Mouse (Mus musculus) hindbrain, postnatal 0 days (tissue): ENCODE data around the gene Trim13. TPM values are rescaled to one million over a fixed set of nuclear protein-coding genes. Genes with fewer than 3 reads are reported as not detected.
"Not testable (repeated sequence)": the region's sequence is repeated elsewhere in the genome, so short reads cannot be mapped to it uniquely, and the experiment has no call there.

Experiments
- ATAC-seq: fragments of 200-750 bp; cut with Nextera tagmentation; 2 replicates; pipeline ENCODE4 v1.8.0; 2017; ENCODE audit warnings: mild to moderate bottlenecking, moderate TSS enrichment, moderate library complexity
- DNase-seq: peaks from one replicate; pipeline ENCODE4 v3.0.0-alpha.2; 2015; ENCODE audit warnings: low spot score
- H3K27ac ChIP-seq: fragments of 300-500 bp; sonication (generic); 2 replicates; pipeline ENCODE4 v1.5.1; 2014; ENCODE audit warnings: mild to moderate bottlenecking
- H3K27me3 ChIP-seq: fragments of 300-500 bp; sonication (generic); 2 replicates; pipeline ENCODE4 v1.6.1; 2014; ENCODE audit warnings: low read length, mixed read lengths; ENCODE audit not compliant: insufficient read depth
- H3K36me3 ChIP-seq: fragments of 300-500 bp; sonication (generic); 2 replicates; pipeline ENCODE4 v1.6.1; 2014; ENCODE audit warnings: low read length, mixed read lengths; ENCODE audit not compliant: insufficient read depth
- H3K4me1 ChIP-seq: fragments of 300-500 bp; sonication (generic); 2 replicates; pipeline ENCODE4 v1.6.1; 2014; ENCODE audit warnings: antibody characterized with exemption, low read length, mixed read lengths; ENCODE audit not compliant: insufficient read depth
- H3K4me2 ChIP-seq: fragments of 300-500 bp; sonication (generic); 2 replicates; pipeline ENCODE4 v1.6.1; 2014; ENCODE audit warnings: low read depth, mild to moderate bottlenecking, low read length, moderate library complexity, mixed read lengths
- H3K4me3 ChIP-seq: fragments of 300-500 bp; sonication (generic); 2 replicates; pipeline ENCODE4 v1.5.1; 2014; ENCODE audit warnings: low read length
- H3K9ac ChIP-seq: fragments of 300-500 bp; sonication (generic); replicated peaks from 2 replicates; pipeline ENCODE4 v1.6.1; 2014; ENCODE audit warnings: mild to moderate bottlenecking, low read length, moderate library complexity, mixed read lengths
- H3K9me3 ChIP-seq: fragments of 300-500 bp; sonication (generic); 2 replicates; pipeline ENCODE4 v1.6.1; 2016; ENCODE audit warnings: low read length, mixed read lengths
- CTCF ChIP-seq: IDR thresholded peaks from 2 replicates; pipeline ENCODE4 v1.5.1; 2016; ENCODE audit warnings: antibody characterized with exemption, control low read depth, low read depth
- WGBS: fragments of 180-500 bp; shearing (Covaris S2); extraction: QIAGEN DNeasy Blood & Tissue Kit; methylation state at CpG from one replicate; pipeline ENCODE4 v1.1.7; 2014; 5-methylcytosine and 5-hydroxymethylcytosine counted together
- polyA plus RNA-seq: library from polyadenylated mRNA; unstranded; fragments of >200 nt; fragmentation: Nextera tagmentation; extraction: Ambion mirVana; gene quantifications from 2 replicates; pipeline ENCODE4 v1.2.1, GENCODE M21; 2015
- total RNA-seq: library from RNA; depleted of rRNA; stranded (reverse); fragments of >200 nt; gene quantifications from 2 replicates; pipeline ENCODE4 v1.2.3, GENCODE M21; 2014; rRNA removed

Trim13 gene
- total RNA-seq = 8.5 and 13.1 TPM in 2 replicates
- polyA plus RNA-seq = 28.1 and 28.6 TPM in 2 replicates

GRCm38 (mm10) chr14:61597968-61598367 lies at the start of gene Trim13:
Gene Trim13, plus strand, starts transcription at chr14:61598247.
- Histone ChIP-seq H3K4me3 (peak within 1 kb of the TSS; percentile 80), H3K36me3 (no peaks in the 10 kb centered on the region), H3K27ac (no peak within 1 kb of the TSS), H3K9me3 (no peaks in the 10 kb centered on the region), H3K27me3 (no peaks in the 10 kb centered on the region), H3K4me2 (peak within 1 kb of the TSS; percentile 69), H3K4me1 (peaks cover 3% of the 10 kb centered on the region; the same call in 1 of the 2 replicates), H3K9ac (no peak within 1 kb of the TSS)
- 62% methylated on average over 5 of the region's 5 CpGs for WGBS
- DNase-seq (no peak), ATAC-seq (no peak)
- no peak for TF ChIP-seq CTCF

- TF ChIP-seq CTCF = no peak
- Histone ChIP-seq H3K4me1 (no peaks in the 10 kb centered on the region), H3K27ac (no peak overlapping the region), H3K4me3 (no peak overlapping the region), H3K36me3 (peaks cover 4% of the 10 kb centered on the region; the same call in 1 of the 2 replicates), H3K9me3 (no peaks in the 10 kb centered on the region), H3K27me3 (no peaks in the 10 kb centered on the region), H3K4me2 (no peak overlapping the region), H3K9ac (no peak overlapping the region)
- DNase-seq (no peak), ATAC-seq (no peak)
- 84% methylated on average over 1 of the region's 1 CpGs for WGBS
These were observed 49.4 kb upstream of the Trim13 start for GRCm38 (mm10) chr14:61548614-61549013.

GRCm38 (mm10) chr14:61555931-61556288 lies 42.1 kb upstream of the Trim13 start:
- Histone ChIP-seq H3K9ac (peak overlapping the region; percentile 76), H3K27ac (peak overlapping the region; percentile 94), H3K27me3 (no peaks in the 10 kb centered on the region), H3K4me2 (peak overlapping the region; percentile 89), H3K4me3 (peak overlapping the region; percentile 65), H3K9me3 (no peaks in the 10 kb centered on the region), H3K4me1 (no peaks in the 10 kb centered on the region), H3K36me3 (no peaks in the 10 kb centered on the region)
- DNase-seq (no peak), ATAC-seq (no peak)
- 15% methylated on average over 6 of the region's 6 CpGs for WGBS
- TF ChIP-seq CTCF = no peak

GRCm38 (mm10) chr14:61556289-61557147 lies 41.5 kb upstream of the Trim13 start, which contains the start of gene Spryd7:
Gene Spryd7, minus strand, starts transcription at chr14:61556886.
- ATAC-seq (peak; percentile 98), DNase-seq (peak; percentile 99)
- WGBS = under 1% methylated on average over 61 of the region's 72 CpGs
- 0 out of 2 replicates have a peak, but pooled peaks cover 3% of the 10 kb centered on the region for H3K9me3 ChIP-seq
- peak within 1 kb of the TSS; percentile 65 for H3K4me3 ChIP-seq
- H3K4me1 ChIP-seq = no peaks in the 10 kb centered on the region
- H3K27ac ChIP-seq = peak within 1 kb of the TSS; percentile 94
- no peaks in the 10 kb centered on the region for H3K27me3 ChIP-seq
- peak within 1 kb of the TSS; percentile 76 for H3K9ac ChIP-seq
- no peaks in the 10 kb centered on the region for H3K36me3 ChIP-seq
- H3K4me2 ChIP-seq = peak within 1 kb of the TSS; percentile 89
- peak; percentile 48 for TF ChIP-seq CTCF

GRCm38 (mm10) chr14:61558901-61559300 lies 39.1 kb upstream of the Trim13 start:
- H3K4me3 ChIP-seq = no peak overlapping the region
- H3K9me3 ChIP-seq = 0 out of 2 replicates have a peak, but pooled peaks cover 3% of the 10 kb centered on the region
- 92% methylated on average over 6 of the region's 6 CpGs for whole genome bisulfite sequencing
- DNase-seq (no peak), ATAC-seq (no peak)
- no peak overlapping the region for H3K27ac ChIP-seq
- H3K4me2 ChIP-seq = no peak overlapping the region
- TF ChIP-seq CTCF = no peak
- H3K27me3 ChIP-seq = no peaks in the 10 kb centered on the region
- no peaks in the 10 kb centered on the region for H3K36me3 ChIP-seq
- H3K9ac ChIP-seq = no peak overlapping the region
- H3K4me1 ChIP-seq = no peaks in the 10 kb centered on the region

- WGBS = 79% methylated on average over 3 of the region's 3 CpGs
- H3K9me3 ChIP-seq = 0 out of 2 replicates have a peak, but pooled peaks cover 3% of the 10 kb centered on the region
These were observed 38.2 kb upstream of the Trim13 start for GRCm38 (mm10) chr14:61559856-61560255.

GRCm38 (mm10) chr14:61566211-61566610 lies 31.8 kb upstream of the Trim13 start:
- H3K27ac ChIP-seq, ATAC-seq, H3K27me3 ChIP-seq, H3K36me3 ChIP-seq, H3K9ac ChIP-seq, H3K4me1 ChIP-seq, H3K4me3 ChIP-seq, DNase-seq, H3K9me3 ChIP-seq, H3K4me2 ChIP-seq: not testable (repeated sequence)
- WGBS = 92% methylated on average over 4 of the region's 4 CpGs

More at GRCm38 (mm10) chr14:61559856-61560255, 38.2 kb upstream of the Trim13 start:
- ATAC-seq (no peak), DNase-seq (no peak)
- no peaks in the 10 kb centered on the region for H3K4me1 ChIP-seq
- no peaks in the 10 kb centered on the region for H3K27me3 ChIP-seq
- no peak for TF ChIP-seq CTCF
- no peak overlapping the region for H3K9ac ChIP-seq
- no peak overlapping the region for H3K27ac ChIP-seq
- H3K36me3 ChIP-seq = no peaks in the 10 kb centered on the region
- H3K4me3 ChIP-seq = no peak overlapping the region
- no peak overlapping the region for H3K4me2 ChIP-seq
